Mouse (Mus musculus): ENCODE measurements around the gene Slc25a54. TPM values are rescaled to one million over a fixed set of nuclear protein-coding genes. Genes with fewer than 3 reads are reported as not detected.

Slc25a54 gene
- polyA plus RNA-seq, 1 experiment from 2014 or later, result not detected

GRCm38 (mm10) chr3:109152561-109152960 lies 72.3 kb downstream of the Slc25a54 start:
- Histone ChIP-seq H3K36me3 (ENCODE audit: control insufficient read depth, insufficient read depth, low read length) (no peaks in the 10 kb centered on the region), H3K27me3 (ENCODE audit: control insufficient read depth, insufficient read depth, low read length) (no peaks in the 10 kb centered on the region), H3K4me2 (replicated peaks; ENCODE audit: low read depth) (no peak overlapping the region), H3K9me3 (ENCODE audit: control insufficient read depth, low read length) (no peaks in the 10 kb centered on the region), H3K4me3 (ENCODE audit: low read depth, low read length) (no peak overlapping the region), H3K9ac (ENCODE audit: low read length) (no peak overlapping the region), H3K4me1 (replicated peaks; ENCODE audit: control insufficient read depth, insufficient read depth) (no peaks in the 10 kb centered on the region), H3K27ac (replicated peaks) (no peak overlapping the region)
- DNase-seq (ENCODE audit: low spot score) (no peak), ATAC-seq (ENCODE audit: low FRiP score, low TSS enrichment) (no peak)
- 91% methylated on average over 4 of the region's 4 CpGs for WGBS
- TF ChIP-seq CTCF (IDR thresholded peaks at IDR 0.05; ENCODE audit: low read depth) (no peak), EP300 (optimal IDR thresholded peaks at IDR 0.05) (no peak)

GRCm38 (mm10) chr3:109153410-109153809 lies 73.1 kb downstream of the Slc25a54 start:
- Histone ChIP-seq H3K9me3 (ENCODE audit: control insufficient read depth, low read length) (no peaks in the 10 kb centered on the region), H3K4me3 (ENCODE audit: low read depth, low read length) (no peak overlapping the region), H3K4me2 (replicated peaks; ENCODE audit: low read depth) (no peak overlapping the region), H3K27me3 (ENCODE audit: control insufficient read depth, insufficient read depth, low read length) (no peaks in the 10 kb centered on the region), H3K4me1 (replicated peaks; ENCODE audit: control insufficient read depth, insufficient read depth) (no peaks in the 10 kb centered on the region), H3K9ac (ENCODE audit: low read length) (no peak overlapping the region), H3K27ac (replicated peaks) (no peak overlapping the region), H3K36me3 (ENCODE audit: control insufficient read depth, insufficient read depth, low read length) (no peaks in the 10 kb centered on the region)
- TF ChIP-seq CTCF (IDR thresholded peaks at IDR 0.05; ENCODE audit: low read depth), result no peak
- no peak for TF ChIP-seq EP300 (optimal IDR thresholded peaks at IDR 0.05)
- DNase-seq (ENCODE audit: low spot score) (no peak), ATAC-seq (ENCODE audit: low FRiP score, low TSS enrichment) (no peak)
- 94% methylated on average over 6 of the region's 6 CpGs for WGBS

- H3K27me3 ChIP-seq (ENCODE audit: control insufficient read depth, insufficient read depth, low read length), result no peaks in the 10 kb centered on the region
- no peak for TF ChIP-seq EP300 (optimal IDR thresholded peaks at IDR 0.05)
- TF ChIP-seq CTCF (IDR thresholded peaks at IDR 0.05; ENCODE audit: low read depth), result no peak
- H3K4me2 ChIP-seq (replicated peaks; ENCODE audit: low read depth), result no peak overlapping the region
- H3K4me3 ChIP-seq (ENCODE audit: low read depth, low read length), result no peak overlapping the region
- DNase-seq (ENCODE audit: low spot score) (no peak), ATAC-seq (ENCODE audit: low FRiP score, low TSS enrichment) (no peak)
- 62% methylated on average over 4 of the region's 4 CpGs for WGBS
- H3K9me3 ChIP-seq (ENCODE audit: control insufficient read depth, low read length), result no peaks in the 10 kb centered on the region
- no peaks in the 10 kb centered on the region for H3K4me1 ChIP-seq (replicated peaks; ENCODE audit: control insufficient read depth, insufficient read depth)
- no peak overlapping the region for H3K9ac ChIP-seq (ENCODE audit: low read length)
- no peak overlapping the region for H3K27ac ChIP-seq (replicated peaks)
- H3K36me3 ChIP-seq (ENCODE audit: control insufficient read depth, insufficient read depth, low read length), result peaks cover 3% of the 10 kb centered on the region
These were observed 75.8 kb downstream of the Slc25a54 start for GRCm38 (mm10) chr3:109155926-109156669.

GRCm38 (mm10) chr3:109157481-109157880 lies 77.2 kb downstream of the Slc25a54 start:
- no peaks in the 10 kb centered on the region for H3K27me3 ChIP-seq (ENCODE audit: control insufficient read depth, insufficient read depth, low read length)
- no peak overlapping the region for H3K4me2 ChIP-seq (replicated peaks; ENCODE audit: low read depth)
- H3K27ac ChIP-seq (replicated peaks), result no peak overlapping the region
- no peak overlapping the region for H3K9ac ChIP-seq (ENCODE audit: low read length)
- DNase-seq (ENCODE audit: low spot score), result no peak
- no peak for ATAC-seq (ENCODE audit: low FRiP score, low TSS enrichment)
- 75% methylated on average over 3 of the region's 3 CpGs for WGBS
- H3K4me3 ChIP-seq (ENCODE audit: low read depth, low read length), result no peak overlapping the region
- H3K4me1 ChIP-seq (replicated peaks; ENCODE audit: control insufficient read depth, insufficient read depth), result no peaks in the 10 kb centered on the region
- TF ChIP-seq EP300 (optimal IDR thresholded peaks at IDR 0.05), result no peak
- TF ChIP-seq CTCF (IDR thresholded peaks at IDR 0.05; ENCODE audit: low read depth), result no peak
- peaks cover 3% of the 10 kb centered on the region for H3K36me3 ChIP-seq (ENCODE audit: control insufficient read depth, insufficient read depth, low read length)
- H3K9me3 ChIP-seq (ENCODE audit: control insufficient read depth, low read length), result no peaks in the 10 kb centered on the region

- no peak for DNase-seq (ENCODE audit: low spot score)
- no peak overlapping the region for H3K27ac ChIP-seq (replicated peaks)
- WGBS, result 85% methylated on average over 2 of the region's 2 CpGs
These were observed 83.8 kb downstream of the Slc25a54 start for GRCm38 (mm10) chr3:109164088-109164487.

GRCm38 (mm10) chr3:109164644-109165043 lies 84.4 kb downstream of the Slc25a54 start:
- TF ChIP-seq EP300 (optimal IDR thresholded peaks at IDR 0.05) (no peak), CTCF (IDR thresholded peaks at IDR 0.05; ENCODE audit: low read depth) (no peak)
- no peak; the same call in 1 of the 2 replicates for ATAC-seq (ENCODE audit: low FRiP score, low TSS enrichment)

More at GRCm38 (mm10) chr3:109164088-109164487, 83.8 kb downstream of the Slc25a54 start:
- no peak overlapping the region for H3K4me2 ChIP-seq (replicated peaks; ENCODE audit: low read depth)
- H3K4me3 ChIP-seq (ENCODE audit: low read depth, low read length), result no peak overlapping the region
- H3K27me3 ChIP-seq (ENCODE audit: control insufficient read depth, insufficient read depth, low read length), result no peaks in the 10 kb centered on the region
- TF ChIP-seq CTCF (IDR thresholded peaks at IDR 0.05; ENCODE audit: low read depth) (no peak), EP300 (optimal IDR thresholded peaks at IDR 0.05) (no peak)
- no peak for ATAC-seq (ENCODE audit: low FRiP score, low TSS enrichment)
- no peaks in the 10 kb centered on the region for H3K9me3 ChIP-seq (ENCODE audit: control insufficient read depth, low read length)
- peaks cover 10% of the 10 kb centered on the region for H3K36me3 ChIP-seq (ENCODE audit: control insufficient read depth, insufficient read depth, low read length)
- no peak overlapping the region for H3K9ac ChIP-seq (ENCODE audit: low read length)
- H3K4me1 ChIP-seq (replicated peaks; ENCODE audit: control insufficient read depth, insufficient read depth), result no peaks in the 10 kb centered on the region

More at GRCm38 (mm10) chr3:109164644-109165043, 84.4 kb downstream of the Slc25a54 start:
- Histone ChIP-seq H3K9me3 (ENCODE audit: control insufficient read depth, low read length) (no peaks in the 10 kb centered on the region), H3K4me3 (ENCODE audit: low read depth, low read length) (no peak overlapping the region), H3K4me2 (replicated peaks; ENCODE audit: low read depth) (no peak overlapping the region), H3K27me3 (ENCODE audit: control insufficient read depth, insufficient read depth, low read length) (no peaks in the 10 kb centered on the region), H3K36me3 (ENCODE audit: control insufficient read depth, insufficient read depth, low read length) (peaks cover 8% of the 10 kb centered on the region), H3K27ac (replicated peaks) (0 out of 2 replicates have a peak overlapping the region, but pooled peaks have one; percentile 20), H3K4me1 (replicated peaks; ENCODE audit: control insufficient read depth, insufficient read depth) (no peaks in the 10 kb centered on the region), H3K9ac (ENCODE audit: low read length) (no peak overlapping the region)
- WGBS, result 58% methylated on average over 1 of the region's 1 CpGs
- DNase-seq (ENCODE audit: low spot score), result no peak

Data from stomach, postnatal 0 days (tissue).